In the genomic region with DNA sequence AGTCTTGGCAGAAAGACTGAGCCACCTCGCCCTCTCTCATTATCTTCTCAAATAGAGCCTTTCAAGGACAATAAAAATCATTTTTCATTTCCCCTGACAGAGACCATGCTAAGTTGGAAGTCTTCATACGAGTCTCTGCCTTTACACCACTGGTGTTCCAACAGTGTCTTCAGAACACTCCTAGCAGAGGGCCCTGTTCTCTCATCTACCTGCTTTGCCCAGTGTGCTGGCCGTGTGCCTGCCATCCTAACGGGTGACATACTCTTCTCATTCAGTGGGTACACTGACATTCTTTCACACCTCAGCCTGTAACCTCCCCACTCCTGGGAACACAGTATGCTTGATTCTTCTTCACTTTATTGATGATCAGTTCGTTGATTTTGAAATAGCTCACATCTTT, we compare ENCODE assay signal across 25 mouse cellular contexts. TPM values are rescaled to one million over a fixed set of nuclear protein-coding genes. Genes with fewer than 3 reads are reported as not detected.
"Had no signal": no experiment of that assay in that cellular context is flagged by ENCODE, and none has a peak within 500 bp of the region (broad histone marks: within the 10 kb centered on the region; RNA-seq: fewer than 3 reads in every experiment).

No protein-coding gene starts in this region.

- DNase-seq: liver, embryonic 13.5 days; liver, postnatal 0 days; lung, adult 2 months; lung, postnatal 14 days; lung, postnatal 36 days; right cerebral cortex, postnatal 14 days; thymus, adult 2 months; thymus, postnatal 25 days had no signal

- H3K36me3 ChIP-seq: liver, embryonic 13.5 days; liver, embryonic 15.5 days; lung, embryonic 15.5 days; midbrain, embryonic 13.5 days; neural tube, embryonic 12.5 days; stomach, embryonic 15.5 days had no signal

- H3K27me3 ChIP-seq: liver, embryonic 13.5 days; liver, embryonic 15.5 days; lung, embryonic 15.5 days; midbrain, embryonic 13.5 days; neural tube, embryonic 12.5 days; stomach, embryonic 15.5 days had no signal

- H3K27ac ChIP-seq: liver, embryonic 13.5 days; liver, embryonic 15.5 days; lung, embryonic 15.5 days; macrophage; midbrain, embryonic 13.5 days; neural tube, embryonic 12.5 days; stomach, embryonic 15.5 days; stomach, postnatal 0 days had no signal

- H3K4me1 ChIP-seq: lung, embryonic 15.5 days; midbrain, embryonic 13.5 days; neural tube, embryonic 12.5 days; stomach, embryonic 15.5 days had no signal

- H3K4me3 ChIP-seq: liver, embryonic 13.5 days; liver, embryonic 15.5 days; lung, embryonic 15.5 days; megakaryocyte, embryonic 14.5 days; midbrain, embryonic 13.5 days; myocyte; neural tube, embryonic 12.5 days; stomach, embryonic 15.5 days had no signal

RNA-seq across cellular contexts. Expression of gene Astl, which starts 22.0 kb away (rescaled TPM):
- polyA plus RNA-seq: liver, embryonic 13.5 days; liver, postnatal 0 days; lung, adult 2 months; lung, embryonic 15.5 days; lung, postnatal 0 days; macrophage; midbrain, embryonic 11.5 days; midbrain, embryonic 13.5 days; midbrain, embryonic 16.5 days; neural tube, embryonic 12.5 days; neural tube, embryonic 14.5 days; stomach, embryonic 15.5 days; stomach, postnatal 0 days; testis, adult 2 months; urinary bladder, adult 2 months had no signal

RNA-seq across cellular contexts. Expression of gene Adra2b, which starts 46.6 kb away (rescaled TPM):
- total RNA-seq: megakaryocyte progenitor cell, adult 5-6 weeks; neutrophil, adult 5-6 weeks had no signal
- polyA plus RNA-seq: macrophage, myocyte had no signal
